Mouse (Mus musculus) layer of hippocampus, adult 8-10 months (tissue): ENCODE measurements at regions not wholly inside any gene's neighbourhood (a gene's known extent, or its start where the extent isn't known, plus 50 kb on each side); places are given as distances from the start of the nearest gene placed in this dataset.
A peak's percentile ranks its signal among the peaks of the same experiment; 100 is the strongest.
"Not testable (repeated sequence)": the region's sequence is repeated elsewhere in the genome, so short reads cannot be mapped to it uniquely, and the experiment has no call there.

ENCODE experiments used
- DNase-seq, 2 experiments: peaks; one replicate each; pipeline ENCODE4 v3.0.0; 2022; ENCODE audit warnings: low spot score in 2 of 2

GRCm38 (mm10) chr5:59831836-59832235 lies 1976.8 kb upstream of the G6pd2 start:
- DNase-seq: no peak

DNA sequence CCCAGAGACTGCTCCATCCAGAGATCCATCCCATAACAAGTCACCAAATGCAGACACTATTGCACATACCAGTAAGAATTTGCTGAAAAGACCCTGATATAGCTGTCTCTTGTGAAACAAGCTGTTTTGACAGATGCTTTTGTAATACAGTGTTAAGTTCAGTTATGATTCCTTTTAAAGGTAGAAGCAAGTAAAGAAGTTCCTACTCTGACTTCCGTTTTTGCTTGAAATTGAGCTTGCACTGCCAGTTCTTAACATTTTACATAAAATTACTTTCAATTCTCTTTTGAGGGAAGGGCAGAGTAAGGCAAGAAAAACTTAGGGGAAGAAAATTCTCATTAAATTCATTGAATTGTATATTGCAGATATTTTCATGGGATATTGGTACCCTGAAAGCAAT lies 1962.9 kb upstream of the G6pd2 start:
- no peak for DNase-seq

DNA sequence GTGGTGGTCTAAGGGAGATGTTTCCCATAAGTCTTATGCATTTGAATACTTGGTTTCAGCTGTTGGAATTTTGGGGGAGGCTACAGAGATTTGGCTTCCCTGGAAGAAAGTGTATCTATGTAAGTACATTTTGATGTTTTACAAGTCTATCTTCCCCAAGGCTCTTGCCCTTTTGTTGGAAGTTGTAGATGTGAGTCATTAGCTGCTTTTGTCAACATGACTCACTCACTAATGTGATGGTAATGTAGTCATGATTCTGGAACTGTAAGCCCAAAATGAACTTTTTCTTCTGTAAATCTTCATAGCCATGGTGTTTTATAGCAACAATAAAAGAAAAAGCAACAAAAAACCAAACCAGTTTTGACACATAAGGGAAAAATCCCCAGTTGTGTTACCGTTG lies 1961.0 kb upstream of the G6pd2 start:
- no peak for DNase-seq

DNA sequence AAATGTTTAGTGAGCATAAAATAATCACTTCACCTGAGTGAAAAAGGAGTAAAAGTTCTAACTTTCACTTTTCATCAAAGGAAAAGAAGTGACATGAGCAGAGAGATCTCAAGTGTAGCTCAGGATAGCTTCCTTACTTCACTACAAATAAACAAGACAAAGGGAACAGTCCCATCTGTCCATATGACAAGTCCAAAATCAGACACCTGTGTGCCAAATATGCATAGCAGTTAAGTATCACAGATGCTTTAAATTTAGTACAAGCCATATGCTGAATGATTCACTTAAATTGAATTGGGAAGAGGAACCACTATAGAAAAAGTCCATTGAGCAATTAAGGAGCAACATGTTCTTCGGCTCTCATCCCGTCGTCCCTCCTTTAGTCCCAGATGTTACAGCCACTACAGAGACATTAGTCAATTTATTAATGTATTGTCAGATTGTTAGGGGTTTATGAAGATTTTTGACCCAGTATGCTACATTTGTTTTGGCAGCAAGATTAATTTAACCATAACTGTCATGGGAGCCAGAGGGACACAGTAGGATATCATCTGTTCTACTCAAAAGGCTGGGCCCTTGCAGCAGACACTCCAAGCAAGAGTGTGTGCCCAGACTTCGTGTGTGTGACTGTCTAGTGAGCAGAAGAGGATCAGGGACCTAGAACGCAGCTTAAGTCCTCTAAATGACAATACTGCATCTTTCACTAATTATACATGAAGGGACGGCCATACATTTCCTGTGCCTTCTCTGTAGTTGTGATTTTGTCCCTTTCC lies 1914.5 kb upstream of the G6pd2 start:
- DNase-seq: no peak

GRCm38 (mm10) chr5:59921910-59922309 lies 1886.7 kb upstream of the G6pd2 start:
- DNase-seq: no peak

GRCm38 (mm10) chr5:59940861-59941260 lies 1867.8 kb upstream of the G6pd2 start:
- no peak for DNase-seq

DNA sequence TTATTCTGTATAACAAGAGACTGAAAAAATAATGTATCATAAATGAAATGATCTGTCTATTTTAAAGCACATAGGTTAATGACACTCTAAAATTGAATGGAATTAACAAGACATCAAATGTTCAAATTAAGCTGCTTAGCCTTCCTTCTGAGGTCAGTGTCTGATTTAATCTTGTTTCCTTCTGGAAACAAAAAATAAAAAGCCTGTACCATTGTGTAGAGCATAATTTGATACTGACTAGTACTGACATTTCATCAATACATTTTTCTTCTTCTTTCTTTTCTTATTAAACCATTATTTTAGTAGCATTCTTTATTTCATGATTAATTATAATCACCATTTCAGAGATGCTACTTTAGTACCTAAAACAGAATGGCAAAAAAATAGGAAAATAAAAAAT lies 1862.9 kb upstream of the G6pd2 start:
- no peak for DNase-seq

GRCm38 (mm10) chr5:59947831-59948568 lies 1860.6 kb upstream of the G6pd2 start:
- DNase-seq: no peak

DNA sequence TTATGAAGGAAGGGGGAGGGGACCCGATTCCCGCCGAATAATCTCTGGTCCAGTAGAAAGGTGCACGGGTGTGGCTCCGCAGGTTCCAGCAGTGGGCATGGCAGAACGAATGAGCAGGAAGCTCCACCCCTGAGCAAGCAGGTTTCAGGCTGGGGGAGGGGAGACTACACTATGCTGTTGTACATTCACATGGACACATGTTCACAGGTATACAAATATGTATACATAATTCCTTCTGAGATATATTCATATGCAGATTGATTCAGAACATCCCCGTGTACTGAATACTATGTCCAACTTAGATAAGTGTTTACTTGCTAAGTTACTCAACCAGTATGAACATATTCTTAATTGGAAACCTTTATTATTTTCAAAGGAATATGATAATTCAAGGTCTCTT lies 1852.4 kb upstream of the G6pd2 start:
- not testable (repeated sequence) for DNase-seq

- DNase-seq: peak; percentile 32 to 49
These were observed 1811.9 kb upstream of the G6pd2 start for GRCm38 (mm10) chr5:59996698-59997097.

DNA sequence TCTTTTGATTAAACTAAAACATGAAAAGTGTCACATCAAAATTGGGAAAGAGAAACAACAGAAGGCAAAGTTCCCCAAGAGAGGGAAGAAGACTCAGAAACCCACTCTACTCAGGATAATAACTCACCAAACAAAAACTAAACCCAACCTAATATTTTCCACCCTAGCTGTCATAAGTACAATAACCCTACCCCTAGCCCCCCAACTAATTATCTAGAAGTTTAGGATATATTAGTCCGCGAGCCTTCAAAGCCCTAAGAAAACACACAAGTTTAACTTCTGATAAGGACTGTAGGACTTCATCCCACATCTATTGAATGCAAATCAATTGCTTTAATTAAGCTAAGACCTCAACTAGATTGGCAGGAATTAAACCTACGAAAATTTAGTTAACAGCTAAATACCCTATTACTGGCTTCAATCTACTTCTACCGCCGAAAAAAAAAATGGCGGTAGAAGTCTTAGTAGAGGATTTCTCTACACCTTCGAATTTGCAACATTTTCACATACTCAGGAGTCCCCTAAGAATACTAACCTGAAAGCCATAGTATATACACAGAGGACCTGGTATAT lies 1765.9 kb upstream of the G6pd2 start:
- DNase-seq: not testable (repeated sequence)

- no peak for DNase-seq
These were observed 1759.6 kb upstream of the G6pd2 start for GRCm38 (mm10) chr5:60049053-60049452.

DNA sequence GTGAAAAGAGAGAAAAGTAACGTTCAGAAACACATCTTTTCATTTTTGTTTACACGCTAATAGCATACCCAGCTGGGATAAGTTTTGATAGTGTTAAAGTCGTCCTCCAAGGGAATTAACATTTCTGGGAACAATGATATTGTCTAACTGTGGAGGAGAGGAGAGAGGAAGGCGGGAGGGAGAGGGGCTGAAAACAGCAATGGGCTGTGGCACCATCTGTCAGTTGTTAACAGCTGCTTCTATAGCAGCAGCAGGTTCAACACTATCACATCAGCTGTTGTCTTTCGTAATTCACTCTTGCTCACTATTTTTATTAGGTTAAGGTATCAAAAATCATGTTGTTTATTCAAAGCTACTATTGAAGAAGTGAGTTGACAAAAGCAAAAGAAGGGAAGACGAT lies 1747.4 kb upstream of the G6pd2 start:
- no peak for DNase-seq
